Comparison of ENCODE assay signal across 11 mouse cellular contexts in the genomic region with DNA sequence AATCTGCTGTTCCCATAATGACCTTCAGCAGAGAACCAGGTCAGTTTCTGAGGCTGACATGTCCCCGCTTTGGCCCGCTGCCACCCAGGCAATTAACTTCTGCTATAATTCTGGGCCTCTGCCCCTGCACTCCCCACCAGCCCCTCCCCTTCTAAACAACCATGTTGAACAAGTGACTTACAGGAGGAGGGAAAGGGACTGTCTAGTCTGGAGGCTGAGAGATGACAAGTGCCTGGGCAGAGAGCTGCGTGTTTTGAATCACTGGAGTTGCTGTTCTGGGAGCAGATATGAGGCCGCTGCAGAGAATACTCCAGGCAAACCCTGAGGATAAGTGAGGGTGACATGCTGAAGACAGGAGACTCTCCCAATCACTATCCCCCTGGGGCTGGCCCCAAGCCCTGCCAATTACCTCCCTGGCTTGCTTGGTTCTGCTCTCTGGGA.
DNase-seq lines count a peak whose midpoint lies in the region; ATAC-seq lines count a peak whose summit lies in the region.
"Had no signal": no experiment of that assay in that cellular context is flagged by ENCODE, and none has a peak within 500 bp of the region (broad histone marks: within the 10 kb centered on the region; RNA-seq: fewer than 3 reads in every experiment).

No protein-coding gene starts in this region.

- no peaks in the 10 kb centered on the region for H3K9me3 ChIP-seq in intestine, embryonic 15.5 days
- H3K9me3 ChIP-seq: limb, embryonic 13.5 days had no signal

- 69% methylated on average over 4 of the region's 4 CpGs for WGBS in intestine, embryonic 15.5 days

- H3K36me3 ChIP-seq in intestine, embryonic 15.5 days = no peaks in the 10 kb centered on the region
- H3K36me3 ChIP-seq: limb, embryonic 13.5 days had no signal

- no peaks in the 10 kb centered on the region for H3K4me1 ChIP-seq in intestine, embryonic 15.5 days (replicated peaks)
- H3K4me1 ChIP-seq: limb, embryonic 13.5 days had no signal

- no peaks in the 10 kb centered on the region for H3K27me3 ChIP-seq in intestine, embryonic 15.5 days (replicated peaks)
- H3K27me3 ChIP-seq: limb, embryonic 13.5 days had no signal

- intact Hi-C loops in heart, postnatal 10 days (cut with DNase I) = loop anchor here (5.0 kb wide), 1 partner anchor 232 kb away; no protein-coding TSS in a partner anchor

- H3K4me2 ChIP-seq in intestine, embryonic 15.5 days (replicated peaks) = no peak overlapping the region
- H3K4me2 ChIP-seq: limb, embryonic 13.5 days had no signal

- no peak overlapping the region for H3K27ac ChIP-seq in intestine, embryonic 15.5 days
- H3K27ac ChIP-seq: limb, embryonic 13.5 days had no signal

- no peak overlapping the region for H3K9ac ChIP-seq in intestine, embryonic 15.5 days
- H3K9ac ChIP-seq: limb, embryonic 13.5 days had no signal

- no peak for ATAC-seq in intestine, embryonic 15.5 days

- H3K4me3 ChIP-seq in intestine, embryonic 15.5 days (replicated peaks) = no peak overlapping the region
- H3K4me3 ChIP-seq: limb, embryonic 13.5 days had no signal

- peak; percentile 9 for DNase-seq in cerebellum, adult 11-12 months
- no peak for DNase-seq in cerebellum, adult 11 months
- peak; percentile 59 for DNase-seq in MN1 (ENCODE audit: low spot score)
- peak; percentile 64 to 65 for DNase-seq in cerebellum, postnatal 10 days
- peak; percentile 65 to 71 for DNase-seq in heart, postnatal 10 days
- DNase-seq in thymus, postnatal 36 days = no peak
- no peak for DNase-seq in urinary bladder, postnatal 36 days (ENCODE audit: low spot score in 2 of 2)
- DNase-seq: right cerebral cortex, adult 18-20 months; thymus, postnatal 14 days had no signal

Comparison
In these comparisons a context has a peak if more than half of its experiments do, and no peak if none do; other contexts are left out.
1. DNase-seq: peak in cerebellum, adult 11-12 months (single experiment), MN1 (single experiment), cerebellum, postnatal 10 days (2 of 2) and heart, postnatal 10 days (2 of 2); none in cerebellum, adult 11 months (single experiment), thymus, postnatal 36 days (0 of 2) and urinary bladder, postnatal 36 days (0 of 2).